22 mouse cellular contexts compared by ENCODE assay signal in the genomic region with DNA sequence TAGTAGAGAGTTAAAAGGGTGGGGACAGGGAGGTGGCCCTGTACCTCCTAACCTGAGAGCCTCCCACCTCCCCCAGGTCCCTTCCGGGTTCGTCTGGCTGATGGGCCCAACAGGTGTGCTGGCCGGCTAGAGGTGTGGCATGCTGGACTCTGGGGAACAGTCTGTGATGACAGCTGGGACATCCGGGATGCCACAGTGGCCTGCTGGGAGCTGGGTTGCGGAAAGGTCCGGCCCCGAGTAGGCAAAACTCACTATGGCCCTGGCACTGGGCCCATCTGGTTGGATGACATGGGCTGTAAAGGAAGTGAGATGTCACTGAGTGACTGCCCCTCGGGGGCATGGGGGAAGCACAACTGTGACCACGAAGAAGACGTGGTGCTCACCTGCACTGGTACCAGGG. TPM values are rescaled to one million over a fixed set of nuclear protein-coding genes. Genes with fewer than 3 reads are reported as not detected.
"Had no signal": no experiment of that assay in that cellular context is flagged by ENCODE, and none has a peak within 500 bp of the region (broad histone marks: within the 10 kb centered on the region; RNA-seq: fewer than 3 reads in every experiment).

No protein-coding gene starts in this region.

- H3K9me3 ChIP-seq: lung, embryonic 15.5 days; midbrain, embryonic 15.5 days; neural tube, embryonic 12.5 days; stomach, embryonic 15.5 days had no signal

- H3K36me3 ChIP-seq: lung, embryonic 15.5 days; midbrain, embryonic 13.5 days; midbrain, embryonic 15.5 days; neural tube, embryonic 12.5 days; stomach, embryonic 15.5 days had no signal

- H3K4me1 ChIP-seq: lung, embryonic 15.5 days; midbrain, embryonic 13.5 days; midbrain, embryonic 15.5 days; neural tube, embryonic 12.5 days; stomach, embryonic 15.5 days had no signal

- DNase-seq: liver, postnatal 0 days; lung, adult 2 months; lung, postnatal 14 days; lung, postnatal 36 days; right cerebral cortex, postnatal 14 days; thymus, adult 2 months; thymus, postnatal 14 days; thymus, postnatal 36 days had no signal

- H3K4me3 ChIP-seq: lung, embryonic 15.5 days; megakaryocyte, embryonic 14.5 days; midbrain, embryonic 13.5 days; midbrain, embryonic 15.5 days; neural tube, embryonic 12.5 days; stomach, embryonic 15.5 days had no signal

- H3K4me2 ChIP-seq: lung, embryonic 15.5 days; midbrain, embryonic 11.5 days; midbrain, embryonic 13.5 days; midbrain, embryonic 15.5 days; neural tube, embryonic 12.5 days; stomach, embryonic 15.5 days had no signal

- H3K27me3 ChIP-seq: lung, embryonic 15.5 days; midbrain, embryonic 13.5 days; midbrain, embryonic 15.5 days; neural tube, embryonic 12.5 days; stomach, embryonic 15.5 days had no signal

- H3K27ac ChIP-seq: lung, embryonic 15.5 days; macrophage; midbrain, embryonic 13.5 days; midbrain, embryonic 15.5 days; neural tube, embryonic 12.5 days; stomach, embryonic 15.5 days; stomach, postnatal 0 days had no signal

- ATAC-seq: liver, postnatal 0 days; lung, postnatal 0 days; midbrain, embryonic 13.5 days; midbrain, embryonic 15.5 days had no signal

- H3K9ac ChIP-seq: liver, postnatal 0 days; lung, embryonic 15.5 days; midbrain, embryonic 13.5 days; midbrain, embryonic 15.5 days; neural tube, embryonic 12.5 days; stomach, embryonic 15.5 days had no signal

RNA-seq across cellular contexts. Expression of a gene that starts 11.2 kb away (rescaled TPM):
- total RNA-seq: megakaryocyte progenitor cell, adult 5-6 weeks; monocyte, adult 5-6 weeks had no signal

RNA-seq across cellular contexts. Expression of a gene that starts 15.0 kb away (rescaled TPM):
- total RNA-seq: monocyte, adult 5-6 weeks had no signal

RNA-seq across cellular contexts. Expression of a gene that starts 27.4 kb away (rescaled TPM):
- total RNA-seq: megakaryocyte progenitor cell, adult 5-6 weeks; monocyte, adult 5-6 weeks; neutrophil, adult 5-6 weeks had no signal
- polyA plus RNA-seq: liver, postnatal 0 days; midbrain, embryonic 11.5 days; midbrain, embryonic 15.5 days; stomach, postnatal 0 days had no signal

RNA-seq across cellular contexts. Expression of a gene that starts 30.5 kb away (rescaled TPM):
- total RNA-seq: megakaryocyte progenitor cell, adult 5-6 weeks; midbrain, postnatal 0 days; monocyte, adult 5-6 weeks; neutrophil, adult 5-6 weeks had no signal
- polyA plus RNA-seq: liver, postnatal 0 days; lung, embryonic 15.5 days; lung, postnatal 0 days; macrophage; midbrain, embryonic 11.5 days; stomach, embryonic 15.5 days; stomach, postnatal 0 days had no signal
